Comparison of ENCODE assay signal across 14 mouse cellular contexts in the genomic region with DNA sequence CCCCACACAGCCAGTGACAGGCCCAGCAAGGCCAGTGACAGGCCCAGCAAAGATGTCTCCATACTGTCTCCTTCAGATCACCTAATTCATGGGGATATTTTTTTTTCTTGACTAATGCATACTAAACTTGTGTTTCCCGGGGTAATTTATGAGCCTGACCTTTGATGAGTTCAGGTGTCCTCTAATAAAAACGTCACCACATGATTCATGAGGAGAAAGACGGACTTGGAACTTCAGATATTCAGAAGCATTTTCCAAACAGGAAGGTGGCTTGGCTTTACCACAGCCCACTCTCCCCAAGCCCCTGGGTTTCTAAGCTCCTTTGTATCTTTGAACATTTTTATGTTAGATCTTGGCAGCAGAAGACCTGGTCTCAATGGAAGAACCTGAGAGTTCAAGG.
"Had no signal": no experiment of that assay in that cellular context is flagged by ENCODE, and none has a peak within 500 bp of the region (broad histone marks: within the 10 kb centered on the region; RNA-seq: fewer than 3 reads in every experiment).

No protein-coding gene starts in this region.

- ATAC-seq: midbrain, embryonic 13.5 days had no signal

- H3K9me3 ChIP-seq: liver, embryonic 13.5 days; midbrain, embryonic 13.5 days had no signal

- H3K36me3 ChIP-seq: liver, embryonic 13.5 days; midbrain, embryonic 13.5 days had no signal

- H3K4me2 ChIP-seq: liver, embryonic 13.5 days; midbrain, embryonic 13.5 days had no signal

- H3K9ac ChIP-seq: liver, embryonic 13.5 days; midbrain, embryonic 13.5 days had no signal

- H3K27ac ChIP-seq: layer of hippocampus, adult 2 months; liver, embryonic 13.5 days; midbrain, embryonic 13.5 days had no signal

- H3K4me1 ChIP-seq: liver, embryonic 13.5 days had no signal

- H3K27me3 ChIP-seq: liver, embryonic 13.5 days; midbrain, embryonic 13.5 days had no signal

- DNase-seq: kidney, adult 18-20 months; kidney, postnatal 25 days; layer of hippocampus, adult 9-11 months; liver, embryonic 13.5 days; lung, adult 2 months; lung, postnatal 14 days; lung, postnatal 4 days; right cerebral cortex, adult 18-20 months; right cerebral cortex, postnatal 14 days; thymus, adult 2 months; thymus, postnatal 14 days; thymus, postnatal 4 days had no signal

- H3K4me3 ChIP-seq: layer of hippocampus, adult 2 months; liver, embryonic 13.5 days; midbrain, embryonic 13.5 days had no signal
